Mouse (Mus musculus) bone marrow macrophage, adult 2 months (primary cell): ENCODE measurements around the gene Gm13871. TPM values are rescaled to one million over a fixed set of nuclear protein-coding genes. Genes with fewer than 3 reads are reported as not detected.
"Not testable (repeated sequence)": the region's sequence is repeated elsewhere in the genome, so short reads cannot be mapped to it uniquely, and the experiment has no call there.

ENCODE experiments used
- H3K27ac ChIP-seq: 2 replicates; pipeline ENCODE4 v1.5.1; 2012; ENCODE audit warnings: low read depth, low read length; ENCODE audit not compliant: insufficient read depth
- H3K4me1 ChIP-seq: 2 replicates; pipeline ENCODE4 v1.6.1; 2012; ENCODE audit warnings: low read length; ENCODE audit not compliant: control insufficient read depth, insufficient read depth
- H3K4me3 ChIP-seq: 2 replicates; pipeline ENCODE4 v1.5.1; 2012; ENCODE audit warnings: mild to moderate bottlenecking, low read length, moderate library complexity; ENCODE audit not compliant: insufficient read depth
- CTCF ChIP-seq: IDR thresholded peaks from 2 replicates; pipeline ENCODE4 v1.5.1; 2012; ENCODE audit warnings: low read depth, mild to moderate bottlenecking, low read length, moderate library complexity
- POLR2A ChIP-seq: IDR thresholded peaks from 2 replicates; pipeline ENCODE4 v1.6.1; 2012; ENCODE audit warnings: mild to moderate bottlenecking, low read depth, low read length, borderline replicate concordance
- polyA plus RNA-seq: library from polyadenylated mRNA; stranded (reverse); fragments of >200 nt; gene quantifications from 2 replicates; pipeline ENCODE4 v1.2.4, GENCODE M21; 2012; ENCODE audit not compliant: missing spikeins, insufficient read depth, insufficient read length

The Gm13871 gene
- polyA plus RNA-seq: not detected in 2 replicates

DNA sequence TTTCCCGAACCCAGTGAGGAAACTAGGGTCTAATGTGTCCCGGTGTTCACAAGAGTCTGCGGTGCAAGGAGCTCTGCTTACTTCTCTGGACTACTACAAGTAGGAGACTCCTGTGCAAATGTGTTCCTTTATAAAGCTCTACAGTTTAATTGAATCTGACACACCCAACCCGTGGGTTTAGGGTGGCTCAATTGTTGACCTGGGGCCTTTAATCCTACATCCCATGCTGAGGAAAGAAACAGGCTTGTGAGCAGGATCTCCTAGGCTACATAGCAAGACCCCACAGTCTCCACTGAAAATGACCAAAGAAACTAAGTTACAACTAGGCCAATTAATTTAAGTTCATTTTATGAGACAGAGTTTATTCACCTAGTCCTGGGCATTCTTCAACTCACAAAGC is at the start of gene Gm13871:
TSS of gene Gm13871 (minus strand) at position 101 of the 400 bp plus-strand sequence.
- H3K4me1 ChIP-seq, H3K4me3 ChIP-seq, H3K27ac ChIP-seq: not testable (repeated sequence)

DNA sequence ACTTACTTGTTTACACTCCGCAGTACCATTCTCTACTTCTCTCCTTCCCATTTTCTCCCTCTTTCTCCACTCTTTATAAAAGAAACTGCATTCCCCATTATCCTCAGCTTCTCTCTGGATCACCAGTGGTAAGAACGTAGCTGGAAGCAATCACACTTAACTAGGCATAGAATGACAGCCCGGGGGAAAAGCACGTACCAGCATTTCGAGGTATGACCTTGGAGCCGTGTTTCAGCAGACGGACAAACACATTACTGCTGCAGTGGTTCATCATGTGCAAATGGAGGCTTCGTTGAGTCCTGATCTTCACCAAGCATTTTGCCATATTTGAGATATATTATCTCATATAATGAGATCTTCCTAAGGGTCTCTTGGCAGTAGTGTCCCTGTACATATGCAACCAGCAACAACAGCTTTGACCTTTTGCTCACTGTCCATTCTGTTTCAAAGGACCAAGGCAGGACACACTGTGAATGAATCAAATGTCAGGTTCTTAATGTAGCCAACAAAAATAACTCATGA is 44.7 kb upstream of the Gm13871 start, which contains the start of gene 2310002L09Rik:
TSS of gene 2310002L09Rik (minus strand) at position 472 of the 522 bp plus-strand sequence.
- TF ChIP-seq CTCF: no peak
- TF ChIP-seq POLR2A: no peak
- H3K4me3 ChIP-seq: no peak within 1 kb of the TSS
- no peak within 1 kb of the TSS for H3K27ac ChIP-seq
- peaks cover 2% of the 10 kb centered on the region; the same call in 1 of the 2 replicates for H3K4me1 ChIP-seq

DNA sequence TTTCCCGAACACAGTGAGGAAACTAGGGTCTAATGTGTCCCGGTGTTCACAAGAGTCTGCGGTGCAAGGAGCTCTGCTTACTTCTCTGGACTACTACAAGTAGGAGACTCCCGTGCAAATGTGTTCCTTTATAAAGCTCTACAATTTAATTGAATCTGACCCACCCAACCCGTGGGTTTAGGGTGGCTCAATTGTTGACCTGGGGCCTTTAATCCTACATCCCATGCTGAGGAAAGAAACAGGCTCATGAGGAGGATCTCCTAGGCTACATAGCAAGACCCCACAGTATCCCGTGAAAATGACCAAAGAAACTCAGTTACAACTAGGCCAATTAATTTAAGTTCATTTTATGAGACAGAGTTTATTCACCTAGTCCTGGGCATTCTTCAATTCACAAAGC is 14.9 kb upstream of the Gm13871 start, which contains the start of gene Gm11756:
TSS of gene Gm11756 (minus strand) at position 101 of the 400 bp plus-strand sequence.
- H3K27ac ChIP-seq, H3K4me3 ChIP-seq, H3K4me1 ChIP-seq: not testable (repeated sequence)

DNA sequence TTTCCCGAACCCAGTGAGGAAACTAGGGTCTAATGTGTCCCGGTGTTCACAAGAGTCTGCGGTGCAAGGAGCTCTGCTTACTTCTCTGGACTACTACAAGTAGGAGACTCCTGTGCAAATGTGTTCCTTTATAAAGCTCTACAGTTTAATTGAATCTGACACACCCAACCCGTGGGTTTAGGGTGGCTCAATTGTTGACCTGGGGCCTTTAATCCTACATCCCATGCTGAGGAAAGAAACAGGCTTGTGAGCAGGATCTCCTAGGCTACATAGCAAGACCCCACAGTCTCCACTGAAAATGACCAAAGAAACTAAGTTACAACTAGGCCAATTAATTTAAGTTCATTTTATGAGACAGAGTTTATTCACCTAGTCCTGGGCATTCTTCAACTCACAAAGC is 14.7 kb downstream of the Gm13871 start, which contains the start of gene Gm11757:
TSS of gene Gm11757 (minus strand) at position 101 of the 400 bp plus-strand sequence.
- not testable (repeated sequence) for H3K27ac ChIP-seq, H3K4me3 ChIP-seq, H3K4me1 ChIP-seq

DNA sequence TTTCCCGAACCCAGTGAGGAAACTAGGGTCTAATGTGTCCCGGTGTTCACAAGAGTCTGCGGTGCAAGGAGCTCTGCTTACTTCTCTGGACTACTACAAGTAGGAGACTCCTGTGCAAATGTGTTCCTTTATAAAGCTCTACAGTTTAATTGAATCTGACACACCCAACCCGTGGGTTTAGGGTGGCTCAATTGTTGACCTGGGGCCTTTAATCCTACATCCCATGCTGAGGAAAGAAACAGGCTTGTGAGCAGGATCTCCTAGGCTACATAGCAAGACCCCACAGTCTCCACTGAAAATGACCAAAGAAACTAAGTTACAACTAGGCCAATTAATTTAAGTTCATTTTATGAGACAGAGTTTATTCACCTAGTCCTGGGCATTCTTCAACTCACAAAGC is 29.6 kb downstream of the Gm13871 start, which contains the start of gene Gm11758:
TSS of gene Gm11758 (minus strand) at position 101 of the 400 bp plus-strand sequence.
- not testable (repeated sequence) for H3K27ac ChIP-seq, H3K4me3 ChIP-seq, H3K4me1 ChIP-seq

Other genes starting within 250 kb of the Gm13871 start
- not detected in 2 replicates for gene Gm11239, start 237.6 kb downstream of the Gm13871 start, polyA plus RNA-seq
- not detected in 2 replicates for gene Gm428, start 222.4 kb downstream of the Gm13871 start, polyA plus RNA-seq
- not detected in 2 replicates for gene Rasef, start 115.0 kb downstream of the Gm13871 start, polyA plus RNA-seq
- gene Gm11758, start 29.7 kb downstream of the Gm13871 start, polyA plus RNA-seq: not detected in 2 replicates
- gene Gm11757, start 14.8 kb downstream of the Gm13871 start, polyA plus RNA-seq: not detected in 2 replicates
- not detected in 2 replicates for gene Gm11756, start 14.8 kb upstream of the Gm13871 start, polyA plus RNA-seq
- gene 2310002L09Rik, start 44.9 kb upstream of the Gm13871 start, polyA plus RNA-seq: not detected in 2 replicates
- not detected in 2 replicates for gene Frmd3, start 107.5 kb upstream of the Gm13871 start, polyA plus RNA-seq